Mouse (Mus musculus) ZHBTc4 (cell line): ENCODE data around the gene Fbxw9.

Source experiments
- DNase-seq: peaks from one replicate; pipeline ENCODE4 v3.0.0-alpha.2; 2011; ENCODE audit warnings: low read depth, low spot score

Gene Fbxw9

GRCm38 (mm10) chr8:85083108-85083813, 23.4 kb downstream of the Fbxw9 start, which contains the start of gene Man2b1:
TSS of gene Man2b1 (plus strand) at chr8:85083270.
- peak; percentile 96 for DNase-seq

GRCm38 (mm10) chr8:85084633-85085032, 24.8 kb downstream of the Fbxw9 start:
- no peak for DNase-seq

GRCm38 (mm10) chr8:85086238-85086637, 26.4 kb downstream of the Fbxw9 start:
- no peak for DNase-seq

- no peak for DNase-seq
These were observed 28.9 kb downstream of the Fbxw9 start for GRCm38 (mm10) chr8:85088771-85089170.

GRCm38 (mm10) chr8:85090856-85091255, 31.0 kb downstream of the Fbxw9 start:
- DNase-seq, result no peak

- peak; percentile 89 for DNase-seq
These were observed 31.8 kb downstream of the Fbxw9 start for GRCm38 (mm10) chr8:85091526-85092090.

- DNase-seq, result no peak
These were observed 35.2 kb downstream of the Fbxw9 start for GRCm38 (mm10) chr8:85095051-85095450.

GRCm38 (mm10) chr8:85095566-85095965, 35.7 kb downstream of the Fbxw9 start:
- no peak for DNase-seq

- DNase-seq, result no peak
These were observed 36.3 kb downstream of the Fbxw9 start for GRCm38 (mm10) chr8:85096196-85096595.

GRCm38 (mm10) chr8:85096850-85097249, 37.0 kb downstream of the Fbxw9 start:
- DNase-seq, result no peak

GRCm38 (mm10) chr8:85100076-85100665, 40.3 kb downstream of the Fbxw9 start:
- DNase-seq, result no peak

- no peak for DNase-seq
These were observed 53.4 kb downstream of the Fbxw9 start for GRCm38 (mm10) chr8:85113241-85113640.

- peak; percentile 51 for DNase-seq
These were observed 55.6 kb downstream of the Fbxw9 start for GRCm38 (mm10) chr8:85115501-85115900.
